Mouse (Mus musculus): ENCODE measurements at regions not wholly inside any gene's neighbourhood (a gene's known extent, or its start where the extent isn't known, plus 50 kb on each side); places are given as distances from the start of the nearest gene placed in this dataset.

DNA sequence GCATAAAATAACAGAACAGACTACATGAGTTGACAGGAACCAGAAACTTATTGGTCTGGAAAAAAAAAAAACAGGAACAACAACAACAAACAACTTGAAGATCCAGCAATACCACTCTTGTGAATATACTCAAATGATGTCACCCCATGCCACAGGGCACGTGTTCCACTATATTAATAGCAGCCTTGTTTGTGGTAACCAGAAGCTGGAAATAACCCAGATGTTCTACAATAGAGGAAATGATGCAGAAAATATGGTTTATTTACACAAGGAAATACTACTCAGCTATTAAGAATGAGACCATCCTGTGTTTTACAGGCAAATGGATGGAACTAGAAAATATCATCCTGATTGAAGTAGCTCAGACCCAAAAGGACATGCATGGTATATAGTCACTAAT, 494.1 kb downstream of the Kcnt2 start:
- no peak for TF ChIP-seq CTCF (IDR thresholded peaks at IDR 0.05; ENCODE audit: low read depth, low read length)
- TF ChIP-seq POLR2A (IDR thresholded peaks at IDR 0.05; ENCODE audit: borderline replicate concordance, low read depth, low read length): no peak

Data from bone marrow macrophage, adult 2 months (primary cell).